Mouse (Mus musculus) brain, embryonic 14.5 days (tissue): Measurements from ENCODE around the gene Epo.

Experiments
- CTCF ChIP-seq: fragments of 200-500 bp; IDR thresholded peaks from 2 replicates; pipeline ENCODE4 v1.5.1; 2012; ENCODE audit warnings: inconsistent platforms, mild to moderate bottlenecking, moderate library complexity, borderline replicate concordance; ENCODE audit not compliant: insufficient read depth, insufficient read length; ENCODE audit errors: extremely low read depth
- POLR2A ChIP-seq: fragments of 200-500 bp; IDR thresholded peaks from 2 replicates; pipeline ENCODE4 v1.6.1; 2012; ENCODE audit warnings: mild to moderate bottlenecking, inconsistent platforms, borderline replicate concordance; ENCODE audit not compliant: poor library complexity, insufficient read depth, insufficient read length, severe bottlenecking; ENCODE audit errors: extremely low read depth

DNA sequence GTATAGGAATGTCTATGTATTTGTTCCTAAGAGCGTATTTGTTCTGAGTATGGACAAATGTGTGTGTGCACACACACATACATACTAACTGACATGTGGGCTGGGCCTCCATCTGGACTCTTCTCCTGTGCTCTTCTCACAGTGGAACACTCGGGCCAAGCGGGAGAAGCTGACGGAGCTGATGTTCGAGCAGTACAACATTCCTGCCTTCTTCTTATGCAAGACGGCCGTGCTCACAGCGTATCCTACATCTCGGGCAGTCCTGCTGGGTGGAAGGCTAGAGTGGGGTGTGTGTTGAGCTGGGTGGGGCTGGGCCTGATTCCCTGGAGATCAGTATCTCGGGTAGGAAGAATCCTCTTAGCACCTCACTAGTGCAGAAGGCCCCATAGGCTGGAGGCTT, 29.9 kb upstream of the Epo start:
- TF ChIP-seq POLR2A (no peak), CTCF (no peak)
